1 mouse cellular context compared by ENCODE assay signal in genomic region chr2:144555286-144555819, GRCm38 (mm10).
TF ChIP-seq lines count a peak whose summit lies in the region.

No protein-coding gene starts in this region.

TF ChIP-seq in CH12.LX, 34 proteins besides CTCF, POLR2A, EP300 and RAD21:
- TF ChIP-seq MAFK (IDR thresholded peaks at IDR 0.05; ENCODE audit: insufficient replicate concordance, low read length) = 0 out of 2 replicates have a peak, but pooled peaks have one; percentile 15
- TF ChIP-seq GABPA (IDR thresholded peaks at IDR 0.05; ENCODE audit: insufficient replicate concordance, low read depth, low read length) = no peak
- no peak for TF ChIP-seq MXI1 (IDR thresholded peaks at IDR 0.05; ENCODE audit: low read depth, low read length)
- TF ChIP-seq MAX (IDR thresholded peaks at IDR 0.05; ENCODE audit: low read length) = no peak
- no peak for TF ChIP-seq MYC (IDR thresholded peaks at IDR 0.05; ENCODE audit: low read depth, low read length)
- no peak for TF ChIP-seq USF2 (conservative IDR thresholded peaks at IDR 0.05; ENCODE audit: low read depth, low read length)
- no peak for TF ChIP-seq ELF1 (IDR thresholded peaks at IDR 0.05; ENCODE audit: low read depth, low read length)
- no peak for TF ChIP-seq BHLHE40 (IDR thresholded peaks at IDR 0.05; ENCODE audit: low read depth, low read length)
- no peak for TF ChIP-seq CHD2 (IDR thresholded peaks at IDR 0.05; ENCODE audit: low read length)
- no peak for TF ChIP-seq JUND (conservative IDR thresholded peaks at IDR 0.05; ENCODE audit: low read depth, low read length)
- no peak for TF ChIP-seq JUN (IDR thresholded peaks at IDR 0.05; ENCODE audit: insufficient read depth, low read depth, low read length)
- TF ChIP-seq NRF1 (IDR thresholded peaks at IDR 0.05; ENCODE audit: low read depth, low read length) = no peak
- no peak; the same call in 1 of the 2 replicates for TF ChIP-seq TCF12 (IDR thresholded peaks at IDR 0.05; ENCODE audit: low read depth, low read length)
- TF ChIP-seq E2F4 (IDR thresholded peaks at IDR 0.05; ENCODE audit: insufficient replicate concordance, low read depth, low read length) = no peak
- 0 out of 2 replicates have a peak, but pooled peaks have one; percentile 25 for TF ChIP-seq TBP (conservative IDR thresholded peaks at IDR 0.05; ENCODE audit: low read depth, low read length)
- no peak for TF ChIP-seq RCOR1 (conservative IDR thresholded peaks at IDR 0.05; ENCODE audit: low read depth, low read length)
- no peak for TF ChIP-seq SMC3 (IDR thresholded peaks at IDR 0.05; ENCODE audit: low read depth, low read length)
- no peak for TF ChIP-seq PAX5 (IDR thresholded peaks at IDR 0.05; ENCODE audit: low read length)
- no peak for TF ChIP-seq ETS1 (conservative IDR thresholded peaks at IDR 0.05; ENCODE audit: low read depth, low read length)
- TF ChIP-seq UBTF (IDR thresholded peaks at IDR 0.05; ENCODE audit: low read depth, low read length) = 0 out of 2 replicates have a peak, but pooled peaks have one; percentile 69
